Mouse (Mus musculus) MEL (cell line): ENCODE data around the gene Maml2. TPM values are rescaled to one million over a fixed set of nuclear protein-coding genes. Genes with fewer than 3 reads are reported as not detected.
A peak's percentile ranks its signal among the peaks of the same experiment; 100 is the strongest.

Source experiments
- DNase-seq: peaks from one replicate; pipeline ENCODE4 v3.0.0; 2011; ENCODE audit warnings: low read depth, low spot score
- H3K27ac ChIP-seq: 2 replicates; pipeline ENCODE4 v1.5.1; 2012; ENCODE audit warnings: low read depth, mild to moderate bottlenecking, control low read depth, low read length, moderate library complexity; ENCODE audit not compliant: control insufficient read depth
- H3K27me3 ChIP-seq, 2 experiments: fragments of 150-350 bp in 1 of 2; sonication (generic) in 1 of 2; 2 replicates each; pipeline ENCODE4 v1.6.1; 2012; ENCODE audit warnings: low read length in 2 of 2, mild to moderate bottlenecking in 2 of 2, improper control_type of control experiment in 1 of 2, moderate library complexity in 1 of 2; ENCODE audit not compliant: insufficient read depth in 2 of 2, control insufficient read depth in 1 of 2
- H3K36me3 ChIP-seq, 2 experiments: 2 replicates each; pipeline ENCODE4 v1.6.1; 2012 to 2014; ENCODE audit warnings: low read length in 2 of 2, improper control_type of control experiment in 1 of 2, inconsistent platforms in 1 of 2, mild to moderate bottlenecking in 1 of 2; ENCODE audit not compliant: insufficient read depth in 2 of 2, control insufficient read depth in 1 of 2
- H3K4me1 ChIP-seq, 2 experiments: fragments of 150-350 bp in 1 of 2; sonication (generic) in 1 of 2; 2 replicates each; pipeline ENCODE4 v1.6.1; 2012; ENCODE audit warnings: low read length in 2 of 2, improper control_type of control experiment in 1 of 2, mild to moderate bottlenecking in 1 of 2; ENCODE audit not compliant: insufficient read depth in 2 of 2, control insufficient read depth in 1 of 2
- H3K4me3 ChIP-seq, 2 experiments: fragments of 150-350 bp in 1 of 2; sonication (generic) in 1 of 2; 2 replicates each; pipeline ENCODE4 v1.5.1; 2012; ENCODE audit warnings: low read depth in 2 of 2, low read length in 2 of 2, mild to moderate bottlenecking in 2 of 2, moderate library complexity in 2 of 2, control low read depth in 1 of 2, improper control_type of control experiment in 1 of 2; ENCODE audit not compliant: control insufficient read depth in 1 of 2, insufficient read depth in 1 of 2
- H3K79me2 ChIP-seq: 2 replicates; pipeline ENCODE4 v1.6.1; 2012; ENCODE audit warnings: mild to moderate bottlenecking, low read length, moderate library complexity; ENCODE audit not compliant: control insufficient read depth, poor library complexity, insufficient read depth
- H3K9ac ChIP-seq: 2 replicates; pipeline ENCODE4 v1.6.1; 2012; ENCODE audit warnings: low read depth, mild to moderate bottlenecking, control low read depth, low read length, moderate library complexity; ENCODE audit not compliant: control insufficient read depth, poor library complexity, severe bottlenecking
- H3K9me3 ChIP-seq: fragments of 150-350 bp; sonication (generic); replicated peaks from 2 replicates; pipeline ENCODE4 v1.6.1; 2012; ENCODE audit warnings: mild to moderate bottlenecking, low read length, improper control_type of control experiment, moderate library complexity; ENCODE audit not compliant: insufficient read depth
- CHD1 ChIP-seq: IDR thresholded peaks from 2 replicates; pipeline ENCODE4 v1.6.1; 2012; ENCODE audit warnings: low read depth, mild to moderate bottlenecking, inconsistent platforms, low read length, improper control_type of control experiment
- CHD2 ChIP-seq: IDR thresholded peaks from 2 replicates; pipeline ENCODE4 v1.6.1; 2011; ENCODE audit warnings: low read length, improper control_type of control experiment
- CTCF ChIP-seq, 3 experiments: IDR thresholded peaks in 2 of 3; conservative IDR thresholded peaks in 1 of 3; 2 replicates each; pipeline ENCODE4 v1.5.1; 2011 to 2012; ENCODE audit warnings: low read length in 3 of 3, low read depth in 2 of 3, mild to moderate bottlenecking in 2 of 3, improper control_type of control experiment in 1 of 3, inconsistent platforms in 1 of 3, mixed read lengths in 1 of 3, moderate library complexity in 1 of 3; ENCODE audit not compliant: control insufficient read depth in 1 of 3, insufficient read depth in 1 of 3, poor library complexity in 1 of 3, severe bottlenecking in 1 of 3
- ELF1 ChIP-seq: IDR thresholded peaks from 2 replicates; pipeline ENCODE4 v1.6.1; 2014; ENCODE audit warnings: low read depth, mild to moderate bottlenecking, inconsistent platforms, low read length, improper control_type of control experiment, moderate library complexity
- ETS1 ChIP-seq: IDR thresholded peaks from 2 replicates; pipeline ENCODE4 v1.6.1; 2012; ENCODE audit warnings: low read depth, mild to moderate bottlenecking, inconsistent platforms, low read length, improper control_type of control experiment, moderate library complexity
- GATA1 ChIP-seq: IDR thresholded peaks from 2 replicates; pipeline ENCODE4 v1.6.1; 2011; ENCODE audit warnings: low read depth, low read length, improper control_type of control experiment
- KAT2A ChIP-seq: conservative IDR thresholded peaks from 2 replicates; pipeline ENCODE4 v1.6.1; 2012; ENCODE audit warnings: low read depth, low read length, improper control_type of control experiment, inconsistent platforms
- MAFK ChIP-seq: IDR thresholded peaks from 2 replicates; pipeline ENCODE4 v1.6.1; 2011; ENCODE audit warnings: low read depth, mild to moderate bottlenecking, low read length, improper control_type of control experiment, borderline replicate concordance
- MAZ ChIP-seq: IDR thresholded peaks from 2 replicates; pipeline ENCODE4 v1.6.1; 2012; ENCODE audit warnings: low read depth, mild to moderate bottlenecking, inconsistent platforms, low read length, improper control_type of control experiment
- MEF2A ChIP-seq: IDR thresholded peaks from 2 replicates; pipeline ENCODE4 v1.6.1; 2014; ENCODE audit warnings: low read depth, mild to moderate bottlenecking, inconsistent platforms, low read length, improper control_type of control experiment; ENCODE audit not compliant: poor library complexity, insufficient replicate concordance, severe bottlenecking; ENCODE audit errors: extremely low read depth
- MXI1 ChIP-seq: IDR thresholded peaks from 2 replicates; pipeline ENCODE4 v1.6.1; 2011; ENCODE audit warnings: mild to moderate bottlenecking, low read depth, low read length, improper control_type of control experiment
- RAD21 ChIP-seq: IDR thresholded peaks from 2 replicates; pipeline ENCODE4 v1.6.1; 2011; ENCODE audit warnings: mild to moderate bottlenecking, low read depth, low read length, improper control_type of control experiment
- SIN3A ChIP-seq: IDR thresholded peaks from 2 replicates; pipeline ENCODE4 v1.6.1; 2012; ENCODE audit warnings: low read length, improper control_type of control experiment, inconsistent platforms
- SMC3 ChIP-seq: IDR thresholded peaks from 2 replicates; pipeline ENCODE4 v1.6.1; 2011; ENCODE audit warnings: low read depth, low read length, improper control_type of control experiment
- UBTF ChIP-seq: IDR thresholded peaks from 2 replicates; pipeline ENCODE4 v1.6.1; 2012; ENCODE audit warnings: low read depth, mild to moderate bottlenecking, inconsistent platforms, low read length, improper control_type of control experiment, moderate library complexity, borderline replicate concordance; ENCODE audit not compliant: insufficient read depth
- USF1 ChIP-seq: IDR thresholded peaks from 2 replicates; pipeline ENCODE4 v1.6.1; 2014; ENCODE audit warnings: low read depth, mild to moderate bottlenecking, inconsistent platforms, low read length, improper control_type of control experiment, moderate library complexity
- USF2 ChIP-seq, 2 experiments: IDR thresholded peaks; 2 replicates each; pipeline ENCODE4 v1.6.1; 2011 to 2012; ENCODE audit warnings: improper control_type of control experiment in 2 of 2, low read length in 2 of 2, borderline replicate concordance in 1 of 2, inconsistent platforms in 1 of 2, low read depth in 1 of 2, mild to moderate bottlenecking in 1 of 2; ENCODE audit not compliant: insufficient read depth in 1 of 2
- ZC3H11A ChIP-seq: IDR thresholded peaks from 2 replicates; pipeline ENCODE4 v1.6.1; 2012; ENCODE audit warnings: low read depth, mild to moderate bottlenecking, inconsistent platforms, low read length, improper control_type of control experiment
- ZMIZ1 ChIP-seq: IDR thresholded peaks from 2 replicates; pipeline ENCODE4 v1.6.1; 2012; ENCODE audit warnings: low read depth, mild to moderate bottlenecking, inconsistent platforms, low read length, improper control_type of control experiment, moderate library complexity
- polyA plus RNA-seq, 2 experiments: library from polyadenylated mRNA; stranded (reverse) in 1 of 2; unstranded in 1 of 2; fragments of >175 nt in 1 of 2; fragments of >200 nt in 1 of 2; gene quantifications; 2 replicates each; pipeline versions ENCODE4 v1.2.1 to v1.2.4; 2012; ENCODE audit warnings: low replicate concordance in 2 of 2, low read depth in 1 of 2; ENCODE audit not compliant: insufficient read length in 2 of 2, insufficient read depth in 1 of 2, missing spikeins in 1 of 2
- total RNA-seq: library from RNA; depleted of rRNA; stranded (reverse); fragments of 300-350 nt; gene quantifications from 2 replicates; pipeline ENCODE4 v1.2.3, GENCODE M21; 2012

Gene Maml2
- total and polyA plus RNA-seq, 3 experiments, result 0.08 to 0.47 TPM; not detected in 1

GRCm38 (mm10) chr9:13545726-13546125, 248.0 kb downstream of the Maml2 start (continued):
- TF ChIP-seq UBTF (no peak), RAD21 (no peak), GATA1 (peak; percentile 48), MAZ (no peak), KAT2A (no peak), ZMIZ1 (no peak), ETS1 (peak; percentile 61), CTCF (IDR thresholded peaks at IDR 0.05 in 2 of 3, conservative IDR thresholded peaks at IDR 0.05 in 1 of 3; ENCODE audit: control insufficient read depth in 1 of 3, insufficient read depth in 1 of 3, low read depth in 2 of 3, low read length in 3 of 3, poor library complexity in 1 of 3, severe bottlenecking in 1 of 3) (no peak), MXI1 (no peak), SMC3 (no peak), CHD2 (no peak), USF1 (no peak), ZC3H11A (no peak), CHD1 (no peak)

GRCm38 (mm10) chr9:13549911-13550310, 252.2 kb downstream of the Maml2 start:
- no peaks in the 10 kb centered on the region for H3K9me3 ChIP-seq
- no peaks in the 10 kb centered on the region; a peak in 1 of 4 replicates for H3K4me1 ChIP-seq
- no peak overlapping the region for H3K9ac ChIP-seq
- H3K4me3 ChIP-seq, result no peak overlapping the region
- H3K27ac ChIP-seq, result no peak overlapping the region
- H3K79me2 ChIP-seq, result no peaks in the 10 kb centered on the region
- TF ChIP-seq CHD2 (no peak), USF2 (IDR thresholded peaks at IDR 0.05; ENCODE audit: borderline replicate concordance in 1 of 2, insufficient read depth in 1 of 2, low read depth in 1 of 2, low read length in 2 of 2) (no peak), ELF1 (no peak), SIN3A (no peak), MAFK (no peak), MEF2A (no peak)
- peaks cover 0 to 3% of the 10 kb centered on the region in 2 experiments; a peak in 2 of 4 replicates for H3K27me3 ChIP-seq
- peaks cover 0 to 5% of the 10 kb centered on the region in 2 experiments; a peak in 2 of 4 replicates for H3K36me3 ChIP-seq
- no peak for DNase-seq
